Mouse (Mus musculus): ENCODE measurements around the gene Zfp566. TPM values are rescaled to one million over a fixed set of nuclear protein-coding genes. Genes with fewer than 3 reads are reported as not detected.

Gene Zfp566
- polyA plus RNA-seq, 1 experiment from 2014 or later, result 9.4 TPM

GRCm38 (mm10) chr7:30053591-30053990 lies 36.7 kb downstream of the Zfp566 start:
- no peaks in the 10 kb centered on the region for H3K27me3 ChIP-seq
- ATAC-seq (ENCODE audit: insufficient number of reproducible peaks, low FRiP score, low TSS enrichment, low read depth), result no peak
- H3K4me3 ChIP-seq (replicated peaks), result no peak overlapping the region
- no peaks in the 10 kb centered on the region for H3K9me3 ChIP-seq (replicated peaks)
- H3K9ac ChIP-seq, result no peak overlapping the region
- 0 out of 2 replicates have a peak overlapping the region, but pooled peaks have one; percentile 6 for H3K27ac ChIP-seq (replicated peaks)
- H3K4me1 ChIP-seq, result peaks cover 16% of the 10 kb centered on the region
- 6% methylated on average over 3 of the region's 3 CpGs for WGBS
- peaks cover 25% of the 10 kb centered on the region for H3K36me3 ChIP-seq
- no peak overlapping the region for H3K4me2 ChIP-seq (replicated peaks)

GRCm38 (mm10) chr7:30050882-30051548 lies 39.3 kb downstream of the Zfp566 start, which contains the start of gene Zfp14:
TSS of gene Zfp14 (minus strand) at chr7:30051380.
- Histone ChIP-seq H3K27me3 (no peaks in the 10 kb centered on the region), H3K9ac (peak within 1 kb of the TSS; percentile 60), H3K4me1 (peaks cover 16% of the 10 kb centered on the region), H3K4me2 (replicated peaks) (peak within 1 kb of the TSS; percentile 79), H3K9me3 (replicated peaks) (no peaks in the 10 kb centered on the region), H3K36me3 (peaks cover 3% of the 10 kb centered on the region; the same call in 1 of the 2 replicates), H3K27ac (replicated peaks) (peak within 1 kb of the TSS; percentile 83), H3K4me3 (replicated peaks) (peak within 1 kb of the TSS; percentile 76)
- under 1% methylated on average over 40 of the region's 40 CpGs for WGBS
- peak; percentile 96 for ATAC-seq (ENCODE audit: insufficient number of reproducible peaks, low FRiP score, low TSS enrichment, low read depth)

GRCm38 (mm10) chr7:30048126-30048525 lies 42.2 kb downstream of the Zfp566 start:
- Histone ChIP-seq H3K27me3 (no peaks in the 10 kb centered on the region), H3K4me2 (replicated peaks) (no peak overlapping the region), H3K36me3 (no peaks in the 10 kb centered on the region), H3K4me1 (peaks cover 12% of the 10 kb centered on the region), H3K27ac (replicated peaks) (no peak overlapping the region), H3K9me3 (replicated peaks) (no peaks in the 10 kb centered on the region), H3K9ac (no peak overlapping the region), H3K4me3 (replicated peaks) (no peak overlapping the region)
- WGBS, result 91% methylated on average over 4 of the region's 4 CpGs
- ATAC-seq (ENCODE audit: insufficient number of reproducible peaks, low FRiP score, low TSS enrichment, low read depth), result no peak

GRCm38 (mm10) chr7:30044354-30044753 lies 46.0 kb downstream of the Zfp566 start:
- 31% methylated on average over 9 of the region's 9 CpGs for WGBS
- ATAC-seq (ENCODE audit: insufficient number of reproducible peaks, low FRiP score, low TSS enrichment, low read depth), result no peak
- H3K4me1 ChIP-seq, result no peaks in the 10 kb centered on the region
- H3K9ac ChIP-seq, result no peak overlapping the region
- no peaks in the 10 kb centered on the region for H3K27me3 ChIP-seq
- H3K27ac ChIP-seq (replicated peaks), result no peak overlapping the region
- no peaks in the 10 kb centered on the region for H3K9me3 ChIP-seq (replicated peaks)
- peaks cover 15% of the 10 kb centered on the region; the same call in 1 of the 2 replicates for H3K36me3 ChIP-seq
- no peak overlapping the region for H3K4me3 ChIP-seq (replicated peaks)
- no peak overlapping the region for H3K4me2 ChIP-seq (replicated peaks)

- Histone ChIP-seq H3K27me3 (no peaks in the 10 kb centered on the region), H3K4me2 (replicated peaks) (no peak overlapping the region), H3K27ac (replicated peaks) (no peak overlapping the region), H3K9ac (no peak overlapping the region), H3K4me3 (replicated peaks) (no peak overlapping the region), H3K4me1 (no peaks in the 10 kb centered on the region), H3K9me3 (replicated peaks) (no peaks in the 10 kb centered on the region), H3K36me3 (peaks cover 28% of the 10 kb centered on the region)
- 93% methylated on average over 12 of the region's 12 CpGs for WGBS
- no peak for ATAC-seq (ENCODE audit: insufficient number of reproducible peaks, low FRiP score, low TSS enrichment, low read depth)
These were observed 56.0 kb downstream of the Zfp566 start for GRCm38 (mm10) chr7:30034331-30034730.

- H3K4me2 ChIP-seq (replicated peaks), result no peak overlapping the region
- no peaks in the 10 kb centered on the region for H3K27me3 ChIP-seq
- 86% methylated on average over 3 of the region's 3 CpGs for WGBS
- H3K36me3 ChIP-seq, result peaks cover 7% of the 10 kb centered on the region
- no peak overlapping the region for H3K27ac ChIP-seq (replicated peaks)
- H3K9ac ChIP-seq, result no peak overlapping the region
- no peaks in the 10 kb centered on the region for H3K9me3 ChIP-seq (replicated peaks)
- no peak for ATAC-seq (ENCODE audit: insufficient number of reproducible peaks, low FRiP score, low TSS enrichment, low read depth)
- H3K4me1 ChIP-seq, result no peaks in the 10 kb centered on the region
- H3K4me3 ChIP-seq (replicated peaks), result no peak overlapping the region
These were observed 58.9 kb downstream of the Zfp566 start for GRCm38 (mm10) chr7:30031379-30031778.

GRCm38 (mm10) chr7:30030677-30031076 lies 59.6 kb downstream of the Zfp566 start:
- Histone ChIP-seq H3K36me3 (peaks cover 11% of the 10 kb centered on the region), H3K9ac (no peak overlapping the region), H3K9me3 (replicated peaks) (no peaks in the 10 kb centered on the region), H3K27ac (replicated peaks) (no peak overlapping the region), H3K4me3 (replicated peaks) (no peak overlapping the region), H3K27me3 (no peaks in the 10 kb centered on the region), H3K4me2 (replicated peaks) (no peak overlapping the region), H3K4me1 (no peaks in the 10 kb centered on the region)
- ATAC-seq (ENCODE audit: insufficient number of reproducible peaks, low FRiP score, low TSS enrichment, low read depth), result no peak
- 24% methylated on average over 6 of the region's 6 CpGs for WGBS

GRCm38 (mm10) chr7:30028572-30028971 lies 61.8 kb downstream of the Zfp566 start:
- H3K36me3 ChIP-seq, result peaks cover 30% of the 10 kb centered on the region
- H3K4me2 ChIP-seq (replicated peaks), result no peak overlapping the region
- no peaks in the 10 kb centered on the region for H3K27me3 ChIP-seq
- no peak overlapping the region for H3K27ac ChIP-seq (replicated peaks)
- H3K4me3 ChIP-seq (replicated peaks), result no peak overlapping the region
- H3K9ac ChIP-seq, result no peak overlapping the region
- 96% methylated on average over 3 of the region's 3 CpGs for WGBS
- H3K9me3 ChIP-seq (replicated peaks), result no peaks in the 10 kb centered on the region
- no peaks in the 10 kb centered on the region for H3K4me1 ChIP-seq
- ATAC-seq (ENCODE audit: insufficient number of reproducible peaks, low FRiP score, low TSS enrichment, low read depth), result no peak

Small RNA genes lying within 50 kb of the gene (microRNA-seq; reads per million reads assigned to microRNA genes)
- not detected for gene Gm23368 (ENCODE audit: borderline number of aligned reads)

Other genes starting within 250 kb of the Zfp566 start
- gene Zfp940, start 236.9 kb downstream of the Zfp566 start, polyA plus RNA-seq (2015; fragmentation: Nextera tagmentation; extraction: Ambion mirVana), result 4.8 and 5.6 TPM in 2 replicates
- 6.4 and 6.5 TPM in 2 replicates for gene Zfp420, start 230.5 kb downstream of the Zfp566 start, polyA plus RNA-seq (2015; fragmentation: Nextera tagmentation; extraction: Ambion mirVana)
- 11.8 and 11.9 TPM in 2 replicates for gene Zfp27, start 184.0 kb downstream of the Zfp566 start, polyA plus RNA-seq (2015; fragmentation: Nextera tagmentation; extraction: Ambion mirVana)
- 5.0 and 5.3 TPM in 2 replicates for gene Zfp383, start 182.3 kb downstream of the Zfp566 start, polyA plus RNA-seq (2015; fragmentation: Nextera tagmentation; extraction: Ambion mirVana)
- gene Zfp74, start 136.4 kb downstream of the Zfp566 start, polyA plus RNA-seq (2015; fragmentation: Nextera tagmentation; extraction: Ambion mirVana), result 9.1 and 11.4 TPM in 2 replicates
- gene Zfp568, start 106.6 kb downstream of the Zfp566 start, polyA plus RNA-seq (2015; fragmentation: Nextera tagmentation; extraction: Ambion mirVana), result 18.4 and 22.6 TPM in 2 replicates
- 5.3 and 6.7 TPM in 2 replicates for gene Zfp14, start 39.1 kb downstream of the Zfp566 start, polyA plus RNA-seq (2015; fragmentation: Nextera tagmentation; extraction: Ambion mirVana)
- 7.9 and 8.3 TPM in 2 replicates for gene Zfp82, start 17.6 kb downstream of the Zfp566 start, polyA plus RNA-seq (2015; fragmentation: Nextera tagmentation; extraction: Ambion mirVana)
- 0.73 and 1.9 TPM in 2 replicates for gene Gm26920, start 117 bp downstream of the Zfp566 start, polyA plus RNA-seq (2015; fragmentation: Nextera tagmentation; extraction: Ambion mirVana)
- gene Zfp260, start 4.2 kb upstream of the Zfp566 start, polyA plus RNA-seq (2015; fragmentation: Nextera tagmentation; extraction: Ambion mirVana), result 120 and 122 TPM in 2 replicates
- 14.6 and 15.4 TPM in 2 replicates for gene Zfp382, start 31.4 kb upstream of the Zfp566 start, polyA plus RNA-seq (2015; fragmentation: Nextera tagmentation; extraction: Ambion mirVana)
- 13.6 and 17.7 TPM in 2 replicates for gene Zfp146, start 79.2 kb upstream of the Zfp566 start, polyA plus RNA-seq (2015; fragmentation: Nextera tagmentation; extraction: Ambion mirVana)
- 6.4 and 6.5 TPM in 2 replicates for gene Cox7a1, start 93.6 kb upstream of the Zfp566 start, polyA plus RNA-seq (2015; fragmentation: Nextera tagmentation; extraction: Ambion mirVana)
- gene Capns1, start 108.3 kb upstream of the Zfp566 start, polyA plus RNA-seq (2015; fragmentation: Nextera tagmentation; extraction: Ambion mirVana), result 111 and 113 TPM in 2 replicates
- 155 and 160 TPM in 2 replicates for gene Polr2i, start 141.4 kb upstream of the Zfp566 start, polyA plus RNA-seq (2015; fragmentation: Nextera tagmentation; extraction: Ambion mirVana)
- gene Tbcb, start 141.7 kb upstream of the Zfp566 start, polyA plus RNA-seq (2015; fragmentation: Nextera tagmentation; extraction: Ambion mirVana), result 172 and 177 TPM in 2 replicates
- 0.31 and 0.39 TPM in 2 replicates for gene Ovol3, start 145.2 kb upstream of the Zfp566 start, polyA plus RNA-seq (2015; fragmentation: Nextera tagmentation; extraction: Ambion mirVana)
- 0.34 and 0.49 TPM in 2 replicates for gene Thap8, start 189.6 kb upstream of the Zfp566 start, polyA plus RNA-seq (2015; fragmentation: Nextera tagmentation; extraction: Ambion mirVana)
- 6.7 and 8.6 TPM in 2 replicates for gene Wdr62, start 189.9 kb upstream of the Zfp566 start, polyA plus RNA-seq (2015; fragmentation: Nextera tagmentation; extraction: Ambion mirVana)
- gene Clip3, start 201.2 kb upstream of the Zfp566 start, polyA plus RNA-seq (2015; fragmentation: Nextera tagmentation; extraction: Ambion mirVana), result 36.3 and 47.3 TPM in 2 replicates
- gene Alkbh6, start 218.2 kb upstream of the Zfp566 start, polyA plus RNA-seq (2015; fragmentation: Nextera tagmentation; extraction: Ambion mirVana), result 84.9 and 92.8 TPM in 2 replicates
- 30.5 and 36.9 TPM in 2 replicates for gene Syne4, start 224.3 kb upstream of the Zfp566 start, polyA plus RNA-seq (2015; fragmentation: Nextera tagmentation; extraction: Ambion mirVana)
- gene E130208F15Rik, start 231.2 kb upstream of the Zfp566 start, polyA plus RNA-seq (2015; fragmentation: Nextera tagmentation; extraction: Ambion mirVana), result 0.60 and 1.9 TPM in 2 replicates
- 17.9 and 18.8 TPM in 2 replicates for gene Sdhaf1, start 233.4 kb upstream of the Zfp566 start, polyA plus RNA-seq (2015; fragmentation: Nextera tagmentation; extraction: Ambion mirVana)